Mouse (Mus musculus) lung, embryonic 15.5 days (tissue): ENCODE results near the gene Nebl. TPM values are rescaled to one million over a fixed set of nuclear protein-coding genes. Genes with fewer than 3 reads are reported as not detected.
A peak's percentile ranks its signal among the peaks of the same experiment; 100 is the strongest.

Experiments used
- ATAC-seq: fragments of 200-750 bp; cut with Nextera tagmentation; 2 replicates; pipeline ENCODE4 v1.8.0; 2017; ENCODE audit warnings: moderate number of reproducible peaks, borderline replicate concordance; ENCODE audit not compliant: low FRiP score, low TSS enrichment; ENCODE audit errors: extremely low read depth
- H3K27ac ChIP-seq: fragments of 300-500 bp; sonication (generic); 2 replicates; pipeline ENCODE4 v1.5.1; 2015; ENCODE audit warnings: moderate library complexity, mild to moderate bottlenecking, inconsistent platforms
- H3K27me3 ChIP-seq: fragments of 300-500 bp; sonication (generic); 2 replicates; pipeline ENCODE4 v1.6.1; 2015; ENCODE audit warnings: inconsistent platforms
- H3K36me3 ChIP-seq: fragments of 300-500 bp; sonication (generic); 2 replicates; pipeline ENCODE4 v1.6.1; 2015; ENCODE audit warnings: inconsistent platforms
- H3K4me1 ChIP-seq: fragments of 300-500 bp; sonication (generic); 2 replicates; pipeline ENCODE4 v1.6.1; 2015; ENCODE audit warnings: inconsistent platforms
- H3K4me2 ChIP-seq: fragments of 300-500 bp; sonication (generic); 2 replicates; pipeline ENCODE4 v1.6.1; 2015; ENCODE audit warnings: inconsistent platforms, mild to moderate bottlenecking, moderate library complexity
- H3K4me3 ChIP-seq: fragments of 300-500 bp; sonication (generic); 2 replicates; pipeline ENCODE4 v1.5.1; 2015; ENCODE audit warnings: mild to moderate bottlenecking, inconsistent platforms
- H3K9ac ChIP-seq: fragments of 300-500 bp; sonication (generic); 2 replicates; pipeline ENCODE4 v1.6.1; 2015; ENCODE audit warnings: inconsistent platforms
- H3K9me3 ChIP-seq: fragments of 300-500 bp; sonication (generic); 2 replicates; pipeline ENCODE4 v1.6.1; 2016; ENCODE audit warnings: inconsistent platforms
- WGBS: fragments of 180-500 bp; shearing (Covaris S2); methylation state at CpG from one replicate; pipeline ENCODE4 v1.1.7; 2015; 5-methylcytosine and 5-hydroxymethylcytosine counted together
- polyA plus RNA-seq: library from polyadenylated mRNA; unstranded; fragments of >200 nt; fragmentation: Nextera tagmentation; extraction: Ambion mirVana; gene quantifications from 2 replicates; pipeline ENCODE4 v1.2.1, GENCODE M21; 2015

The Nebl gene
- polyA plus RNA-seq, 1 experiment from 2014 or later = 44.9 TPM

- Histone ChIP-seq H3K27ac (no peak overlapping the region), H3K4me1 (no peaks in the 10 kb centered on the region), H3K4me2 (no peak overlapping the region), H3K9me3 (no peaks in the 10 kb centered on the region), H3K9ac (no peak overlapping the region), H3K36me3 (no peaks in the 10 kb centered on the region), H3K27me3 (no peaks in the 10 kb centered on the region), H3K4me3 (no peak overlapping the region)
- ATAC-seq = no peak
- 74% methylated on average over 2 of the region's 2 CpGs for WGBS
Measured at GRCm38 (mm10) chr2:17600652-17601051, 130.6 kb downstream of the Nebl start.

DNA sequence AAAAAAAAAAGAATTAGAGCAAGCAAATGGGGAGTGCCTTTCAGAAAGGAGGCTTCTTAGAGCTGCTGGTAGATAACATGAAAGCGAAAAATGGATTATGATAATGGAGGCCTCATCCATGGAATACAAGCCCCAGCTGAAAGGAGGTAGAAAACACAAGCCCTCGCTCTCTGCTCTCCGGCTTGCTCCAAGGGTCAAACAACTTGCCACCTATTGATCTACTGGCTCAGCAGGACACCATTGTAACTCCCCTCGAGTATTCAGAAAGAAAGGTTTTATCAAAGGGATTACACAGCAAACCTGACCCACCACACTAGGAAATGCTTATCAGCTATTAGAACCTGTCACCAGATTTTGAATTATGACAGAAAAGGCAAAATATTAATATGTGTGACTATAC is 131.4 kb downstream of the Nebl start:
- no peak overlapping the region for H3K4me3 ChIP-seq
- H3K9me3 ChIP-seq = no peaks in the 10 kb centered on the region
- 69% methylated on average over 4 of the region's 4 CpGs for WGBS
- H3K27ac ChIP-seq = no peak overlapping the region
- no peak overlapping the region for H3K4me2 ChIP-seq
- no peaks in the 10 kb centered on the region for H3K4me1 ChIP-seq
- H3K27me3 ChIP-seq = no peaks in the 10 kb centered on the region
- ATAC-seq = no peak
- no peak overlapping the region for H3K9ac ChIP-seq
- H3K36me3 ChIP-seq = no peaks in the 10 kb centered on the region

DNA sequence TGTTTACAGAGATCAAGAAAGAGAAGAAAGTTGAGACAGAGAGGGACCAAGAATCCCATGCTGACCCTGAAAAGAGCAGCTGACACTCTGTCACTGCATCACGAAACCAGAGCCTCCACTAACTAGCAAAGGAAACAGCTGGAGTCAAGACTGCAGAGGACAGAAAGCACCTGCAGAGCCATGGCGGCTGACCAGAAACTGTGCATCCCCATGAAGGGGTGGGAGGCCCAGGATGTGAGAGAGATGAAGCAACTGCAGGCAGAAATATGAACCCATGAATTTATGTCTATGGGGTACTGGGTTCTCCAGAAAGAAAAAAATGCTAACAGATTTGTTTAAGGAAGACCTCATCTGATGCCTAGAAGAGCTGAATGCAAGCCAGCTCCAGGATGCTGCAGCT is 133.3 kb downstream of the Nebl start:
- no peaks in the 10 kb centered on the region for H3K27me3 ChIP-seq
- no peak overlapping the region for H3K4me3 ChIP-seq
- 17% methylated on average over 2 of the region's 2 CpGs for WGBS
- H3K9ac ChIP-seq = no peak overlapping the region
- H3K36me3 ChIP-seq = no peaks in the 10 kb centered on the region
- ATAC-seq = peak; percentile 70; the same call in 1 of the 2 replicates
- no peaks in the 10 kb centered on the region for H3K4me1 ChIP-seq
- H3K9me3 ChIP-seq = no peaks in the 10 kb centered on the region
- H3K4me2 ChIP-seq = no peak overlapping the region
- H3K27ac ChIP-seq = no peak overlapping the region

- WGBS = 87% methylated on average over 3 of the region's 3 CpGs
- Histone ChIP-seq H3K27me3 (no peaks in the 10 kb centered on the region), H3K4me1 (0 out of 2 replicates have a peak, but pooled peaks cover 3% of the 10 kb centered on the region), H3K27ac (no peak overlapping the region), H3K4me2 (no peak overlapping the region), H3K9ac (no peak overlapping the region), H3K36me3 (no peaks in the 10 kb centered on the region), H3K4me3 (no peak overlapping the region), H3K9me3 (no peaks in the 10 kb centered on the region)
- no peak for ATAC-seq
Measured at GRCm38 (mm10) chr2:17589669-17590068, 141.6 kb downstream of the Nebl start.

- H3K36me3 ChIP-seq = no peaks in the 10 kb centered on the region
- no peak overlapping the region for H3K4me2 ChIP-seq
- H3K9me3 ChIP-seq = no peaks in the 10 kb centered on the region
- H3K4me1 ChIP-seq = 0 out of 2 replicates have a peak, but pooled peaks cover 12% of the 10 kb centered on the region
- H3K4me3 ChIP-seq = no peak overlapping the region
- H3K9ac ChIP-seq = no peak overlapping the region
- H3K27me3 ChIP-seq = no peaks in the 10 kb centered on the region
- WGBS = 51% methylated on average over 6 of the region's 6 CpGs
- ATAC-seq = peak; percentile 80
- H3K27ac ChIP-seq = peak overlapping the region; percentile 57
Measured at GRCm38 (mm10) chr2:17585329-17585992, 145.8 kb downstream of the Nebl start.

- Histone ChIP-seq H3K4me2 (no peak overlapping the region), H3K9ac (no peak overlapping the region), H3K4me1 (peaks cover 7% of the 10 kb centered on the region; the same call in 1 of the 2 replicates), H3K4me3 (no peak overlapping the region), H3K36me3 (no peaks in the 10 kb centered on the region), H3K27me3 (no peaks in the 10 kb centered on the region), H3K27ac (no peak overlapping the region), H3K9me3 (no peaks in the 10 kb centered on the region)
- no peak for ATAC-seq
- 66% methylated on average over 3 of the region's 3 CpGs for WGBS
Measured at GRCm38 (mm10) chr2:17575648-17576047, 155.6 kb downstream of the Nebl start.

DNA sequence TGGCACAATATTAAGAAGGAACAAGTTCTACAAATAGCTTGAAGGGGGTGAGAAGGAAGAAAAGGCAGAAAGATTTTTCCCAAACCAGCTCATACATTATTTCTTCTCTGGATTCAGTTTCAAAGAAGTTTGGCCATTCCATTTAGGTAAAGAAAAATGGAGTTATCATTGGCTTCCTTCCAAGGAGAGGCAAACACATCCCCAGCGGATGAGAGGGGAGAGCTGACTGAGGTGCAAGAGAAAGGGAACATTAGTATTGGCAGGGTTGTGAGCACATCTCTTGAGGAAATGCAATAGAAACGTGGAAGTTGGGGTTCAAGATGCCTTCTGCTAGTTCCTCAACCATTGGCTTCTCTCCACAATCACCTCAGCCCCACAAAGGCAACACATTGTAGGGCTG is 159.5 kb downstream of the Nebl start:
- Histone ChIP-seq H3K9ac (no peak overlapping the region), H3K9me3 (no peaks in the 10 kb centered on the region), H3K36me3 (no peaks in the 10 kb centered on the region), H3K4me1 (peaks cover 7% of the 10 kb centered on the region; the same call in 1 of the 2 replicates), H3K27me3 (no peaks in the 10 kb centered on the region), H3K4me2 (no peak overlapping the region), H3K4me3 (no peak overlapping the region), H3K27ac (no peak overlapping the region)
- 21% methylated on average over 2 of the region's 2 CpGs for WGBS
- ATAC-seq = no peak

DNA sequence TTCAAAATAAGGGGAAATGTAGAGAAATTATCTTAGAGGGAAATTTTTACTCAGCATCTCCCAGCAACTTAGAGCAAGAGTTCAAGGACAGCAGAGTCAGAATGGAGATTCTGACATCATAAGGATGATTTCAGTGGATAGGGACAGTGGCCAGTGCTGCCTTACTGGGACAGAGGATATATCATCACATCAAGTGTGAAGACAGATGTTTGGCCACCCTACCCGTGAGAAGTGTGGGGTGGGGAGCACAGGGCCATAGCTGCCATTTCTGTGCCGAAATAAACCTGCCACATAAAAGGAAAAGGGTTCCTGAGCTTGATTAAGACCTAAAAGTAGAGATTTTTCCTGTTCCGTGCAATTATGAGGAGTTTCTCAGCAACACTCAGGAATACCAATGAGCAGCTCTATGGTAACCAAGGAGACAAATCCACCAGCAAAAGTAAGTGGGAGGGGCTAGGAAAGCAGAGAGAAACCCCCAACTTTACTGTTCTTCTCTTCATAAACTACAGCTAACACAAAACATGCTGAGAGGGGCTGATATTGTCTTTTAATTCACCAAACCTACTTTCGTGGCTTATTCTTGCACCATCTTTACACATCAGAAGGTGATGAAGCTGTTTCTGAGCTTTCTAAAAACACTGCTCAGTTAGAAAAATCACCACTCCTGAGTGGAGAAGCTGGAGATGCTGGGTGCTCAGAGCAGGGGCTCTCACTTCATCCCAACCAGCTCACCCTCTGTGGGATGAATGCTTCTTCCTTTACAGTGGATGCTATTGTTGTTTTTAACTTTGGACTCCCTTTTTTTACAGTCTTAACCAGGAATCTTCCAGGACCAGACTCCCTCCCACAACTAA is 172.1 kb downstream of the Nebl start:
- WGBS = 53% methylated on average over 4 of the region's 4 CpGs
- H3K9ac ChIP-seq = no peak overlapping the region
- no peak for ATAC-seq

GRCm38 (mm10) chr2:17549895-17550558 is 181.2 kb downstream of the Nebl start:
- ATAC-seq = no peak
- Histone ChIP-seq H3K4me3 (no peak overlapping the region), H3K4me1 (peaks cover 12% of the 10 kb centered on the region; the same call in 1 of the 2 replicates), H3K9ac (no peak overlapping the region), H3K27ac (no peak overlapping the region), H3K36me3 (no peaks in the 10 kb centered on the region), H3K27me3 (no peaks in the 10 kb centered on the region), H3K9me3 (no peaks in the 10 kb centered on the region), H3K4me2 (no peak overlapping the region)
- WGBS = 45% methylated on average over 4 of the region's 4 CpGs

More for the DNA sequence above, 172.1 kb downstream of the Nebl start:
- Histone ChIP-seq H3K9me3 (no peaks in the 10 kb centered on the region), H3K4me3 (no peak overlapping the region), H3K36me3 (no peaks in the 10 kb centered on the region), H3K4me1 (no peaks in the 10 kb centered on the region), H3K27ac (no peak overlapping the region), H3K4me2 (no peak overlapping the region), H3K27me3 (no peaks in the 10 kb centered on the region)

- Histone ChIP-seq H3K27me3 (no peaks in the 10 kb centered on the region), H3K4me2 (no peak overlapping the region), H3K9me3 (no peaks in the 10 kb centered on the region), H3K9ac (no peak overlapping the region), H3K4me1 (peaks cover 20% of the 10 kb centered on the region; the same call in 1 of the 2 replicates), H3K27ac (no peak overlapping the region), H3K36me3 (no peaks in the 10 kb centered on the region), H3K4me3 (no peak overlapping the region)
- WGBS = 60% methylated on average over 3 of the region's 3 CpGs
- peak; percentile 31; the same call in 1 of the 2 replicates for ATAC-seq
Measured at GRCm38 (mm10) chr2:17546354-17546948, 184.8 kb downstream of the Nebl start.

GRCm38 (mm10) chr2:17539737-17540136 is 191.5 kb downstream of the Nebl start:
- WGBS = 43% methylated on average over 10 of the region's 10 CpGs
- H3K27me3 ChIP-seq = no peaks in the 10 kb centered on the region
- H3K36me3 ChIP-seq = no peaks in the 10 kb centered on the region
- no peak overlapping the region for H3K27ac ChIP-seq
- no peak overlapping the region for H3K4me3 ChIP-seq
- H3K9ac ChIP-seq = no peak overlapping the region
- ATAC-seq = peak; percentile 23; the same call in 1 of the 2 replicates
- no peaks in the 10 kb centered on the region for H3K9me3 ChIP-seq
- no peak overlapping the region for H3K4me2 ChIP-seq
- peaks cover 18% of the 10 kb centered on the region for H3K4me1 ChIP-seq
